Mouse (Mus musculus) heart, postnatal 0 days (tissue): ENCODE data around the gene Kcne3.

Experiments used
- CTCF ChIP-seq: IDR thresholded peaks from 2 replicates; pipeline ENCODE4 v1.5.1; 2016; ENCODE audit warnings: antibody characterized with exemption, control low read depth, low read depth
- EP300 ChIP-seq: IDR thresholded peaks from 2 replicates; pipeline ENCODE4 v1.6.1; 2016; ENCODE audit warnings: antibody characterized with exemption, low read depth

- TF ChIP-seq CTCF (no peak), EP300 (no peak)
These were observed 45.7 kb upstream of the Kcne3 start for GRCm38 (mm10) chr7:100130592-100130991.
